Mouse (Mus musculus) CH12.LX (cell line): Measurements from ENCODE around the gene Hoxd11. TPM values are rescaled to one million over a fixed set of nuclear protein-coding genes. Genes with fewer than 3 reads are reported as not detected.

Experiments used
- DNase-seq: peaks from one replicate; pipeline ENCODE4 v3.0.0-alpha.2; 2013; ENCODE audit errors: extremely low read depth
- H3K27ac ChIP-seq: 2 replicates; pipeline ENCODE4 v1.5.1; 2012; ENCODE audit warnings: low read depth, mild to moderate bottlenecking, control low read depth, moderate library complexity; ENCODE audit not compliant: insufficient read depth
- H3K27me3 ChIP-seq: replicated peaks from 2 replicates; pipeline ENCODE3; 2012; ENCODE audit warnings: inconsistent platforms
- H3K36me3 ChIP-seq, 2 experiments: replicated peaks in 1 of 2; 2 replicates each; pipeline versions ENCODE3 to v1.6.1; 2012; ENCODE audit warnings: inconsistent platforms in 1 of 2, low read length in 1 of 2, mild to moderate bottlenecking in 1 of 2, mixed read lengths in 1 of 2, moderate library complexity in 1 of 2; ENCODE audit not compliant: control insufficient read depth in 1 of 2, insufficient read depth in 1 of 2
- H3K4me1 ChIP-seq, 2 experiments: 2 replicates each; pipeline ENCODE4 v1.6.1; 2012; ENCODE audit warnings: inconsistent platforms in 1 of 2, moderate library complexity in 1 of 2; ENCODE audit not compliant: insufficient read depth in 2 of 2, control insufficient read depth in 1 of 2
- H3K4me2 ChIP-seq: 2 replicates; pipeline ENCODE4 v1.6.1; 2012; ENCODE audit warnings: low read depth, mild to moderate bottlenecking, control low read depth; ENCODE audit not compliant: poor library complexity, insufficient read depth, severe bottlenecking
- H3K4me3 ChIP-seq, 3 experiments: fragments of 150-350 bp in 1 of 3; sonication (generic) in 1 of 3; replicated peaks in 1 of 3; 2 replicates each; pipeline versions ENCODE3 to v1.5.1; 2011 to 2012; ENCODE audit warnings: low read depth in 2 of 3, low read length in 2 of 3, mild to moderate bottlenecking in 2 of 3, moderate library complexity in 2 of 3, control low read depth in 1 of 3, improper control_type of control experiment in 1 of 3, inconsistent platforms in 1 of 3, mixed read lengths in 1 of 3; ENCODE audit not compliant: poor library complexity in 1 of 3
- H3K79me2 ChIP-seq: replicated peaks from 2 replicates; pipeline ENCODE4 v1.6.1; 2012; ENCODE audit warnings: mild to moderate bottlenecking, moderate library complexity; ENCODE audit not compliant: control insufficient read depth, poor library complexity, insufficient read depth, severe bottlenecking; ENCODE audit errors: extremely low read depth
- H3K9ac ChIP-seq: 2 replicates; pipeline ENCODE4 v1.6.1; 2012; ENCODE audit warnings: low read depth, mild to moderate bottlenecking, control low read depth, moderate library complexity; ENCODE audit not compliant: insufficient read depth
- H3K9me3 ChIP-seq: replicated peaks from 2 replicates; pipeline ENCODE3; 2012; ENCODE audit warnings: low read length, inconsistent platforms, mixed read lengths
- BHLHE40 ChIP-seq: IDR thresholded peaks from 2 replicates; pipeline ENCODE4 v1.6.1; 2011; ENCODE audit warnings: mild to moderate bottlenecking, low read depth, low read length, improper control_type of control experiment
- EP300 ChIP-seq: IDR thresholded peaks from 2 replicates; pipeline ENCODE4 v1.6.1; 2011; ENCODE audit warnings: low read length, improper control_type of control experiment
- ETS1 ChIP-seq: conservative IDR thresholded peaks from 2 replicates; pipeline ENCODE4 v1.6.1; 2012; ENCODE audit warnings: low read depth, mild to moderate bottlenecking, inconsistent platforms, low read length, improper control_type of control experiment, moderate library complexity
- JUN ChIP-seq: IDR thresholded peaks from 2 replicates; pipeline ENCODE4 v1.6.1; 2011; ENCODE audit warnings: low read depth, mild to moderate bottlenecking, low read length, improper control_type of control experiment, moderate library complexity; ENCODE audit not compliant: insufficient read depth
- JUND ChIP-seq: conservative IDR thresholded peaks from 2 replicates; pipeline ENCODE4 v1.6.1; 2011; ENCODE audit warnings: low read depth, low read length, improper control_type of control experiment
- MXI1 ChIP-seq: IDR thresholded peaks from 2 replicates; pipeline ENCODE4 v1.6.1; 2011; ENCODE audit warnings: mild to moderate bottlenecking, low read depth, low read length, improper control_type of control experiment
- MYC ChIP-seq: IDR thresholded peaks from 2 replicates; pipeline ENCODE4 v1.6.1; 2011; ENCODE audit warnings: low read depth, mild to moderate bottlenecking, improper control_type of control experiment, low read length
- NRF1 ChIP-seq: IDR thresholded peaks from 2 replicates; pipeline ENCODE4 v1.6.1; 2014; ENCODE audit warnings: low read depth, mild to moderate bottlenecking, inconsistent platforms, low read length, improper control_type of control experiment, moderate library complexity
- POLR2A ChIP-seq: IDR thresholded peaks from 2 replicates; pipeline ENCODE4 v1.6.1; 2011; ENCODE audit warnings: low read depth, mild to moderate bottlenecking, improper control_type of control experiment, low read length
- RCOR1 ChIP-seq: conservative IDR thresholded peaks from 2 replicates; pipeline ENCODE4 v1.6.1; 2012; ENCODE audit warnings: low read depth, mild to moderate bottlenecking, inconsistent platforms, low read length, improper control_type of control experiment
- SIN3A ChIP-seq: IDR thresholded peaks from 2 replicates; pipeline ENCODE4 v1.6.1; 2012; ENCODE audit warnings: low read length, improper control_type of control experiment, inconsistent platforms
- TBP ChIP-seq: conservative IDR thresholded peaks from 2 replicates; pipeline ENCODE4 v1.6.1; 2011; ENCODE audit warnings: low read depth, low read length, improper control_type of control experiment
- USF1 ChIP-seq: IDR thresholded peaks from 2 replicates; pipeline ENCODE4 v1.6.1; 2014; ENCODE audit warnings: low read depth, mild to moderate bottlenecking, inconsistent platforms, low read length, improper control_type of control experiment
- USF2 ChIP-seq: conservative IDR thresholded peaks from 2 replicates; pipeline ENCODE4 v1.6.1; 2011; ENCODE audit warnings: low read depth, low read length, improper control_type of control experiment
- ZKSCAN1 ChIP-seq: IDR thresholded peaks from 2 replicates; pipeline ENCODE4 v1.6.1; 2012; ENCODE audit warnings: low read depth, inconsistent platforms, low read length, improper control_type of control experiment, borderline replicate concordance
- ZNF384 ChIP-seq: IDR thresholded peaks from 2 replicates; pipeline ENCODE4 v1.6.1; 2012; ENCODE audit warnings: low read depth, low read length, improper control_type of control experiment, inconsistent platforms
- dilution Hi-C: fragments of 300-500 bp; cut with MboI; formaldehyde crosslinking; loops from 2 replicates; pipeline ENCODE4 v1.14.3; 2020; ENCODE audit warnings: low sequenced_read_pairs; ENCODE audit not compliant: extremely low pct_unique_long_range_greater_than_20kb, extremely low pct_ligation_motif_present
- in situ Hi-C: fragments of 300-500 bp; cut with MboI; formaldehyde crosslinking; loops from 3 replicates; pipeline ENCODE4 v1.14.3; 2019; ENCODE audit warnings: low sequenced_read_pairs, low pct_ligation_motif_present, low pct_unique_long_range_greater_than_20kb, mixed read lengths
- polyA plus RNA-seq: library from polyadenylated mRNA; unstranded; fragments of >175 nt; gene quantifications from 2 replicates; pipeline ENCODE4 v1.2.1, GENCODE M21; 2012; ENCODE audit warnings: low read depth; ENCODE audit not compliant: insufficient read length
- total RNA-seq, 2 experiments: library from RNA; depleted of rRNA; stranded (reverse); fragments of 300-350 nt in 1 of 2; fragments of >200 nt in 1 of 2; gene quantifications; 2 replicates each; pipeline ENCODE4 v1.2.3; 2012 to 2014

Gene Hoxd11
- total and polyA plus RNA-seq, 3 experiments: not detected

- no peaks in the 10 kb centered on the region for H3K27me3 ChIP-seq
Observed at GRCm38 (mm10) chr2:74666411-74666810, 12.9 kb upstream of the Hoxd11 start.

GRCm38 (mm10) chr2:74667191-74667841 is 12.0 kb upstream of the Hoxd11 start:
- Histone ChIP-seq H3K9me3 (peaks cover 11% of the 10 kb centered on the region), H3K79me2 (no peaks in the 10 kb centered on the region), H3K36me3 (no peaks in the 10 kb centered on the region), H3K4me3 (no peak overlapping the region), H3K4me1 (peaks cover 0 to 5% of the 10 kb centered on the region in 2 experiments; a peak in 2 of 4 replicates), H3K27me3 (no peaks in the 10 kb centered on the region), H3K9ac (no peak overlapping the region), H3K27ac (no peak overlapping the region), H3K4me2 (no peak overlapping the region)
- no peak for TF ChIP-seq ETS1
- DNase-seq: no peak
- in situ Hi-C loops (loop anchor here (10.0 to 25.0 kb wide), 3 partner anchors 373 to 1080 kb away; partner anchors contain the start of gene Chrna1), dilution Hi-C loops (no loop called here)

More at GRCm38 (mm10) chr2:74666411-74666810, 12.9 kb upstream of the Hoxd11 start:
- Histone ChIP-seq H3K36me3 (no peaks in the 10 kb centered on the region), H3K9ac (no peak overlapping the region), H3K79me2 (no peaks in the 10 kb centered on the region), H3K9me3 (peaks cover 11% of the 10 kb centered on the region), H3K27ac (no peak overlapping the region), H3K4me3 (no peak overlapping the region), H3K4me1 (peaks cover 0 to 5% of the 10 kb centered on the region in 2 experiments; a peak in 2 of 4 replicates), H3K4me2 (no peak overlapping the region)
- in situ Hi-C loops (loop anchor here (10.0 to 25.0 kb wide), 3 partner anchors 372 to 1079 kb away; partner anchors contain the start of gene Chrna1), dilution Hi-C loops (no loop called here)
- TF ChIP-seq USF1: no peak
- TF ChIP-seq MYC: no peak
- no peak for TF ChIP-seq EP300
- TF ChIP-seq POLR2A: no peak
- no peak for TF ChIP-seq JUN
- TF ChIP-seq USF2: no peak
- no peak for TF ChIP-seq RCOR1
- no peak for TF ChIP-seq ZNF384
- TF ChIP-seq JUND: no peak
- TF ChIP-seq MXI1: no peak
- TF ChIP-seq NRF1: no peak
- no peak for TF ChIP-seq ZKSCAN1
- no peak for TF ChIP-seq BHLHE40
- no peak for TF ChIP-seq SIN3A
- TF ChIP-seq TBP: no peak
- DNase-seq: no peak
